Mouse (Mus musculus) CD4-positive, CD25-positive, alpha-beta regulatory T cell, adult 2 months (primary cell): ENCODE measurements around the gene Kdm4c.
"Not testable (repeated sequence)": the region's sequence is repeated elsewhere in the genome, so short reads cannot be mapped to it uniquely, and the experiment has no call there.

ENCODE experiments used
- DNase-seq: peaks from one replicate; pipeline ENCODE4 v3.0.0-alpha.2; 2012; ENCODE audit warnings: low read depth, low spot score

Kdm4c gene

GRCm38 (mm10) chr4:74242176-74242575 lies at the start of gene Kdm4c:
TSS of gene Kdm4c (plus strand) at chr4:74242497.
- no peak for DNase-seq

DNA sequence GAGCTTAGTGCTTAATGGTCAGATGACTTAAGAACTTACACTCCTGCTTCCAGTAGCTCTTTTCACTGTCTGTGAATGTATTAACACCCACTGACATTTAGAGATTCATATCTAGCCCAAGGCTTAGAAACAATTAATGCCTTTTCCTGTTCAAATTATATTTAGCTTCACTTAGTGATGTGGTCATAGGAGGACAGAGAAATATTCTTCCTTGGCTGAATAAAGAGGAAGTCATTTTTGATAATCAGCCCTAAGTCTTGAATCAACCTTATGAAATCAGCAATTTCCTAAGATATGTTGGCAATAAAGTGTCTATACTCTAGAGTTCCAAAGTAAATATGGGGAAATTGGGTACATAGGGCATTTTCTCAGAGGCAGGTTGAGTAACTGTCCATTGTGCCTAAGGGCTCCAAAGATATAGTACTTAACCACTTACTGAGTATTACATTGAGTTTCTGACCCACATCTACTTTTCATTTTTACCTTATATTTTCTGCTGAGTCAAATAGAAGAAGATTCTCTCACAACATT lies 41.0 kb upstream of the Kdm4c start:
- DNase-seq: no peak

GRCm38 (mm10) chr4:74221780-74222179 lies 20.5 kb upstream of the Kdm4c start:
- DNase-seq: not testable (repeated sequence)

DNA sequence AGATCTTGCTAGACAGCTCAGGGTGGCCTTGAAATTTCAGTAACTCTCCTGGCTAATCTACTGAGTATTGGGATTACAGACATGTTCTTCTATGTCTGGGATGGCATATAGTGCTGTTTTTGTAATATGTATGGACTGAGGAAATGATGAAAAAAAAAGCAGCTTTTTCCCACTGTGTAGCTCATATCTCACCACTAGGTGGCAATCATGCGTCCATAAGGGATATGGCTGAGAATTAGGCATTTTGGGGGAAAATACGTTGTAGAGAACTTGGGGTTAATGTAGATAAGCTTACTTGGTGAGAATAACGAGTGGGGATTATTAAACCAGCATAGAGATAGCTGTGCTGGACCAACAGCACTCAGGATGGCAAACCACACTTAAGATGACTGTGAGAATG lies 19.9 kb upstream of the Kdm4c start:
- DNase-seq: peak; percentile 50

DNA sequence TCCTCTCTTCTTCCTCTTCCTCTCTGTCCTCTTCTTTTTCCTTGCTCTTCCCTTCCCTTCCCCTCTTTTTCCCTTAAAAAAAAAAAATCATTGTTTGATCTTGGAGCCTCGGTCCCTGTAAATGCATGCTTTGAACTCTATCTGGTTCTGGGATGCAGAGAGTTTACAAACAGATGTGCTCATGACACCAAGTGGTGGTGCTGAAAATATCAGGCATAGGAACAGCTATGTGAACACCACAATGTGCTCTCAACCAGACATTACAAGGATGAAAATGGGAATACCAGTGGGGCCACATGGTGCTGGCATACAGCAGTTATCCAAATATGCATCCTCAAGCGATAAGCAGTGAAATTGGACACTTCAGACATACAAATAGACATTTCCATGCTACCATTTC lies 18.1 kb upstream of the Kdm4c start:
- no peak for DNase-seq

DNA sequence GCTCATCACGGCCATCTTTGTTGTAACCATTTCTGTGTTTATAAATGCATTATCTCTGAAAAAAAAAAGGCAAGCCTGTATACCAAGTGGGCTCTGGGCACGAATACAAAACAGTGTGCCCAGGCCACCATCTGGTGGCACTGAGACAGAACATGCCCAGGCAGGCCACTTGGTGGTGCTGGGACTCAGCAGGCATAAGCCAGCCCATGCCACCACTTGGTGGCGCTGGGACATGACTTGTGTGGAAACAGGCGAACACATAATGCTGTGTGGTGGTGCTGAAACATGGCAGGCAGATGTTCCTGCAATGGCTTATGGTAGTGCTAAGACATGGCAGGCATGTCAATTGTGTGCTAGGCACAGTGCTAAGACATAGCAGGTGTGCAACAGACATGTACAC lies 11.3 kb upstream of the Kdm4c start:
- DNase-seq: peak; percentile 69

GRCm38 (mm10) chr4:74231405-74231804 lies 10.9 kb upstream of the Kdm4c start:
- peak; percentile 79 for DNase-seq

GRCm38 (mm10) chr4:74233534-74233933 lies 8.8 kb upstream of the Kdm4c start:
- DNase-seq: no peak

DNA sequence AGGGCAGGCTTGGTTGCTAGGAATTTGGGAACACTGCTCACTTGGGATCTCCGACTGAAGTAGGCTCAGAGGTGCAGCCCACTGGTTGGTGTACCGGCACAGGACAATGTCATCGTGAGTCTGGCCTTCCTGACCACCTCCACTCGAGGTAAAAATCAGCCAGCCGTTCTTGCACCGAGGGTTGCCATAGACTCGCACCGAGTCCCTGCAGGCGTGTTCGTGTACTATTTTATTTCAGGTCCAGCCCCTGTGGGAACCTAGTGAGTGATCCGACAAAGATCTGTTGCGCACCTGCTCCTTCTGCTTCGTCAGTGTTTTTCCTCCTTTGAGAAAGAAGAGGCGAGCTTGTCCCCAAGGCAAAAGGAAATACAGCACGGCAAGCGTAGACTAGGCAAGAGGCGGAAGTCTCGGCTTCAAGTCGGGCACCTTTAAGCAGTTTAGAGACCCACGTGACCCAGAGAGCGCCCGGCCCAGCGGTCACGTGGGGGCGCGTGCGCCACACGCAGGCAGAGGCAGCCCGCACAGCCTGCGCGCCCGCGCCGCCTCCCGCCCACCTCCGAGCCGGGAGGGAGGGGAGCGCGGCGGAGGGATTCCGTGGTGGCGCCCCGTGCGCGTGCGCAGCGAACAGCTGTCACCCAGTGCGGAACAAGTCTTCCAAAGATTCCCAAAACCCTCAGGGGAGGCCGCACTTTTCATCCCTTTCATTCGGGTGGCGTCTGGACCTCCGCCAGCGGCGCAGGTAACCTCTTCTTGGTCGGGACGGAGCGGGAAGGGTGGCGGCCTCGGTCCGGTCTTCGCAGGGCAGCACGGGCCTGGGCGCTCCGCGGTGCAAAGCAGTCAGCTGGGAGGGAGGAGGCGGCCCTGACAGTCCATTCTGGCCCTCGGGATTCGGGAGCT lies 9.3 kb downstream of the Kdm4c start:
- DNase-seq: peak; percentile 99

DNA sequence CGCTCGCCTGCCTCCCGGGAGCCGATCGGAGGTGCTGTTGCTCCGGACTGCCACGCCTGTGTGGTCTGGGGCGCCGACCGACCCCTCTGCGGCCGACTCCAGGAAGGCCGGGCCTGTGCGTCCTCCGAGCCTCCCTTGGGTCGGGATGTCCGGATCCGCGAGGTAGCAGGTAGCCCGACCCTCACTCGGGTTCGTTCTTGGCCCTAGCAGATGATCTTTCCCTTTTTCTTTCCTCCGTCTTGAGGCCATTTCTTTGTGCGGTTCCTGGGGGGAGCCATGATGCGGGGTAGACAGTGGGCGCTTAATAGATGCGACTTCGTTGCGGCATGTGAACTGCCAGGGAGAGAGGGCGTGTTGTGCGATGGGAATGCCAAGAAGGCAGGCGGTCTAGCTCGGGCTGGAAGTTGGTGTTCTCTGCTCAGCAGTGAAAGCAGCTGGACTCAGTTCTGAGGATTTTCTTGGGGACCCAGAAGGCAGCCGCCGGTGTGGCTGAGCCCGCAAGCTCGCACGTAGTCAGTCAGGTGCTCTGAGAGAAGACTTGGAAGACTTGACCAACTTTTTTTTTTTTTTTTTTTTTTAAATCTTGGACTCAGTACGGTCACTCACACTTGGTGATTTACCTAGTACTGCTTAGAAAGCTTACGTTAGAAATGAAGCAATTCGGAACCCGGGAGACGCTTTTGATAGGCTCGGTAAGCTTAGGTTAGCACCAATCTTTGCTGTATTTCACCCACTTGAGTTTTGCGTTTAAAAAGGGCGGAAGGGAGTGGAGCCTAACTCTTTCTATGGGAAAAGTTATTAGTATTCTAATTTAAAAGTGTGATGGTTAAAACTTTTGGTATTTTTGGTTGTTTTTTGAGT lies 10.2 kb downstream of the Kdm4c start:
- peak; percentile 57 for DNase-seq

- DNase-seq: no peak
These were observed 15.6 kb downstream of the Kdm4c start for GRCm38 (mm10) chr4:74257882-74258281.

DNA sequence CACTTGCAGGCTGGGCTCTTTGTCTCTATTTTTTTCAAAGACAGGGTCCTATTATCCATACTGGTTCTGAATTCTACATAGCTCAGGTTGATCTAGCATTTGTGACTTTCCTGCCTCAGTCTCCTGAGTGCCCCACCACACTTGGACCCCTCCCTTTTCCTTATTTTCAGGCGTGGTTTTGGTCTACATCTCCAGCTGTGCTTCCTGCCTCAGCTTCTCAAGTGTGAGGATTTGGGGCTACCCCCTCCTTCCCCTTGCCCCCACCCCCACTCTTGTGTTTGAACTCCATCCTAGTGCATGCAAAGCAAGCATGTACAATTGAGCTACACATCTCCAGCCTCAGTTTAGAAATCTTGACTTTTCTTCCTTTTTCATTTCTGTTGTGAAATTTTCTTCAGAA lies 16.2 kb downstream of the Kdm4c start:
- no peak for DNase-seq

- no peak for DNase-seq
These were observed 17.0 kb downstream of the Kdm4c start for GRCm38 (mm10) chr4:74259331-74259730.

DNA sequence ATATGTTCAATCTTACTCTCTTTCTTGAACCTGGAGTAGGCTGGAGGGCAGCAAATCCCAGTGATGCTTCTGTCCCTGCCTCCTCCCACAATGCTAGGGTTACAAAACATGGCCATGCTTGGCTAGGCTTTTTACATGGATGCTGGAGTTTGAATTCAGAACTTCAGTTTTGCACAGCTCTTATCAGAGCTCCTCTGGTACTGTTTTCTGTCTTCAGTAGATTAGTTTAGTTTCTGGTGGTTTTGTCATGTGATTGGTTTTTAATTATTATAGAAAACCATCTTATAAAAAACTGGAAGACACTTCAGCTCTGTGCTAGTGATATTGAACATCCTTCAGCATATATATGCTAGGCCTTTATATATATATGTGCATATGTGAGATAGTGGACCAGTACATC lies 19.6 kb downstream of the Kdm4c start:
- DNase-seq: no peak

- no peak for DNase-seq
These were observed 22.2 kb downstream of the Kdm4c start for GRCm38 (mm10) chr4:74264428-74264955.

- no peak for DNase-seq
These were observed 28.9 kb downstream of the Kdm4c start for GRCm38 (mm10) chr4:74271180-74271579.

GRCm38 (mm10) chr4:74277486-74277885 lies 35.2 kb downstream of the Kdm4c start:
- DNase-seq: no peak

- DNase-seq: no peak
These were observed 37.9 kb downstream of the Kdm4c start for GRCm38 (mm10) chr4:74280170-74280569.

DNA sequence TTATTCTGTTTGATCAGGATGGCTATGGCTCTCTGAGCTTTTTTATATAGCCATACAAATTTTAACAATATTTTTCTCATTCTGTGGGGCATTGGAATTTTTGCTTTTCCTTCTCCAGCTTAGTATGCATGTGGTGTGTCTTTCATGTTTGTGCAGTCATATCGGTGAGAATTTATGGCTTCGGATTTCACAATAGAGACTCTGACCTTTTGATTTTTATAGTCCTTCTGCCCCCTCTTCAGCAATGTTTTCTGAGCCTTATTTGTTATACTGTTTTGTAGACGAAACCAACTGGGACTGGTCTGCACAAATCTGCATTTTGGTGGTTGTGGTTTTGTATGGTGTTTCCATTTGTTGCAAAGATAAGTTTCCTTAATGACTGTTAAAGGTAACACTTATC lies 45.6 kb downstream of the Kdm4c start:
- no peak for DNase-seq

GRCm38 (mm10) chr4:74294726-74295125 lies 52.4 kb downstream of the Kdm4c start:
- no peak for DNase-seq

- no peak for DNase-seq
These were observed 63.2 kb downstream of the Kdm4c start for GRCm38 (mm10) chr4:74305315-74306105.
